Mouse (Mus musculus): ENCODE measurements around the gene Dclk1.

GRCm38 (mm10) chr3:55529414-55529813 lies 287.2 kb downstream of the Dclk1 start:
- TF ChIP-seq CTCF (IDR thresholded peaks at IDR 0.05): no peak
- no peak for TF ChIP-seq POLR2A (IDR thresholded peaks at IDR 0.05; ENCODE audit: insufficient read depth, low read depth, low read length)
- TF ChIP-seq EP300 (IDR thresholded peaks at IDR 0.05; ENCODE audit: insufficient read depth, low read depth, low read length): no peak

All from heart, adult 2 months (tissue).